8 mouse cellular contexts compared by ENCODE assay signal in the genomic region with DNA sequence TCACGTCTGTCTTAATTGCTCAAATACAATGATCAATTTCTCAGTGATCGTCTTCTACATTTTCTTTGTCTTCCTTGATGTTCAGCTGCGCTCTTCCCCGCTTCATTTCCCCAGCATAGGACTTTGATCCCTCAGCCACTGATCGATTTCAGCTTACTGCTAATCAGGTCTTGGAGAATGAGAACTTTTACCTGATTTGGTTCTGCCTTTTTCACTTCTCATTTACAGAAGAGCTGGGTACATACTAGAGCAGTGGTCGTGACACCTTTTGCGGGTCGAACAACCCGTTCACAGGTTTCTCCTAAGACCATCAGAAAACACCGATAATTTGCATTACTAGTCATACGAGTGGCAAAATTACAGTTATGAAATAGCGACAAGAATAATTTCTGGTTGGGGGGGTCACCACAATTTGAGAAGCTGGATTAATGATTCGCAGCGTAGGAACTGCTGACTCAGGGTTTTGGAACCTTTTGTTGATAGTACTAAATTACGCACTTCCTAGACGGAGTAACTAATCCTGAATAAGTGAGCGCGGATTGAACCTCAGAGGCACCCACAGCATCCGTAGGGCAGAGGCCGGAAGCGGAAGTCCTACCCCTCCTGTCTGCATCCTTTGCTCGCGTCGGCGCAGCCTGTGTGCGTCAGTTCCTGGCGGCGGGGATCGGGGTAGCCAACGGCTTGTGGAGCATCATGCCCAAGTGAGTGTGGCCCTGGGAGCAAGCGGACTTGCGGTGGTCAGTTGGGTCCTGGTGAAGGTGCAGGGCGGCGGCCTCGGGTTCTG. TPM values are rescaled to one million over a fixed set of nuclear protein-coding genes. Genes with fewer than 3 reads are reported as not detected.
DNase-seq lines count a peak whose midpoint lies in the region; ATAC-seq lines count a peak whose summit lies in the region.

No protein-coding gene starts in this region.

- peaks cover 0 to 4% of the 10 kb centered on the region in 2 experiments; a peak in 2 of 4 replicates for H3K4me1 ChIP-seq in heart, embryonic 14.5 days (ENCODE audit: control insufficient read depth in 2 of 2, insufficient read depth in 2 of 2, low read length in 2 of 2)
- H3K4me1 ChIP-seq in liver, embryonic 13.5 days (replicated peaks) = peaks cover 20% of the 10 kb centered on the region
- 0 out of 2 replicates have a peak, but pooled peaks cover 7% of the 10 kb centered on the region for H3K4me1 ChIP-seq in stomach, embryonic 16.5 days (ENCODE audit: control insufficient read depth, insufficient read depth, low read length)

- no peaks in the 10 kb centered on the region for H3K27me3 ChIP-seq in heart, embryonic 14.5 days (ENCODE audit: control insufficient read depth, insufficient read depth, low read length)
- peaks cover 3% of the 10 kb centered on the region; the same call in 1 of the 2 replicates for H3K27me3 ChIP-seq in liver, embryonic 13.5 days
- H3K27me3 ChIP-seq in stomach, embryonic 16.5 days (ENCODE audit: control insufficient read depth, insufficient read depth, low read length) = no peaks in the 10 kb centered on the region

- WGBS in heart, embryonic 14.5 days = 2% methylated on average over 35 of the region's 35 CpGs
- WGBS in liver, embryonic 13.5 days (ENCODE audit: insufficient replicate concordance) = 2% methylated on average over 35 of the region's 35 CpGs
- 1% methylated on average over 35 of the region's 35 CpGs for WGBS in stomach, embryonic 16.5 days

- peak overlapping the region; percentile 93 for H3K4me2 ChIP-seq in heart, embryonic 14.5 days (ENCODE audit: low read length)
- H3K4me2 ChIP-seq in liver, embryonic 13.5 days = peak overlapping the region; percentile 78
- peak overlapping the region; percentile 65 for H3K4me2 ChIP-seq in stomach, embryonic 16.5 days (ENCODE audit: low read depth, low read length)

- peak overlapping the region; percentile 80 for H3K9ac ChIP-seq in heart, embryonic 14.5 days (ENCODE audit: low read length)
- H3K9ac ChIP-seq in liver, embryonic 13.5 days = peak overlapping the region; percentile 87
- H3K9ac ChIP-seq in stomach, embryonic 16.5 days (ENCODE audit: low read length) = peak overlapping the region; percentile 88

- DNase-seq in c-Kit-negative CD71-positive TER-119-positive erythroid progenitor cells, embryonic 14.5 days (ENCODE audit: low read depth, low spot score) = peak; percentile 77
- DNase-seq in fibroblast of lung, adult 2 months (ENCODE audit: low read depth) = peak; percentile 95
- peak; percentile 97 for DNase-seq in kidney, postnatal 14 days
- peak; percentile 91 for DNase-seq in liver, embryonic 13.5 days
- peak; percentile 94 for DNase-seq in neural tube, embryonic 10.5 days (ENCODE audit: extremely low spot score, low spot score)

- peaks cover 28% of the 10 kb centered on the region for H3K36me3 ChIP-seq in heart, embryonic 14.5 days (ENCODE audit: control insufficient read depth, insufficient read depth, low read length)
- peaks cover 30% of the 10 kb centered on the region for H3K36me3 ChIP-seq in liver, embryonic 13.5 days
- 0 out of 2 replicates have a peak, but pooled peaks cover under 1% of the 10 kb centered on the region for H3K36me3 ChIP-seq in stomach, embryonic 16.5 days (ENCODE audit: control insufficient read depth, insufficient read depth, low read length)

- peak overlapping the region; percentile 71 to 98 for H3K4me3 ChIP-seq in heart, embryonic 14.5 days (ENCODE audit: control insufficient read depth in 1 of 2, insufficient read depth in 1 of 2, low read depth in 1 of 2, low read length in 2 of 2)
- H3K4me3 ChIP-seq in liver, embryonic 13.5 days (replicated peaks) = peak overlapping the region; percentile 86
- peak overlapping the region; percentile 93 for H3K4me3 ChIP-seq in stomach, embryonic 16.5 days (replicated peaks; ENCODE audit: low read length)

- peak; percentile 98 for ATAC-seq in CD4-positive, CD25-positive, alpha-beta regulatory T cell, adult 4 months
- peak; percentile 92 for ATAC-seq in heart, embryonic 14.5 days (ENCODE audit: insufficient number of reproducible peaks, insufficient read depth, low FRiP score, low read depth)
- peak; percentile 99 for ATAC-seq in liver, embryonic 13.5 days (ENCODE audit: low read depth)
- ATAC-seq in stomach, embryonic 16.5 days (ENCODE audit: insufficient read depth, low FRiP score) = peak; percentile 100

- no peaks in the 10 kb centered on the region for H3K9me3 ChIP-seq in heart, embryonic 14.5 days (ENCODE audit: control insufficient read depth, low read length)
- H3K9me3 ChIP-seq in liver, embryonic 13.5 days (replicated peaks) = no peaks in the 10 kb centered on the region
- no peaks in the 10 kb centered on the region for H3K9me3 ChIP-seq in stomach, embryonic 16.5 days (replicated peaks; ENCODE audit: control insufficient read depth, low read length)

- peak overlapping the region; percentile 62 to 69; a peak in 3 of 4 replicates for H3K27ac ChIP-seq in heart, embryonic 14.5 days (replicated peaks in 1 of 2; ENCODE audit: control insufficient read depth in 1 of 2, insufficient read depth in 1 of 2, low read depth in 2 of 2, low read length in 2 of 2)
- H3K27ac ChIP-seq in liver, embryonic 13.5 days = peak overlapping the region; percentile 67
- H3K27ac ChIP-seq in stomach, embryonic 16.5 days (ENCODE audit: low read length) = peak overlapping the region; percentile 68

RNA-seq across cellular contexts. Expression of gene Snrpc, which starts 1.7 kb away (rescaled TPM):
- polyA plus RNA-seq in CD4-positive, CD25-positive, alpha-beta regulatory T cell, adult 4 months (2017; shearing (Covaris generic)) = 10 to 100 TPM; 84.0 to 86.8 TPM
- 213 and 228 TPM in 2 replicates for polyA plus RNA-seq in heart, embryonic 14.5 days (2014; fragmentation: Nextera tagmentation; extraction: Ambion mirVana)
- 182 and 183 TPM in 2 replicates for polyA plus RNA-seq in liver, embryonic 13.5 days (2015; fragmentation: Nextera tagmentation; extraction: Ambion mirVana)
- 228 and 245 TPM in 2 replicates for polyA plus RNA-seq in stomach, embryonic 16.5 days (2015; fragmentation: Nextera tagmentation; extraction: Ambion mirVana)

RNA-seq across cellular contexts. Expression of gene Uhrf1bp1, which starts 16.6 kb away (rescaled TPM):
- 1 to 10 TPM in 1 of 2 experiments, under 1 TPM in 1; 0.65 to 1.3 TPM for polyA plus RNA-seq in CD4-positive, CD25-positive, alpha-beta regulatory T cell, adult 4 months (2017; shearing (Covaris generic))
- 3.2 and 3.3 TPM in 2 replicates for polyA plus RNA-seq in heart, embryonic 14.5 days (2014; fragmentation: Nextera tagmentation; extraction: Ambion mirVana)
- 2.0 and 3.5 TPM in 2 replicates for polyA plus RNA-seq in liver, embryonic 13.5 days (2015; fragmentation: Nextera tagmentation; extraction: Ambion mirVana)
- 4.4 and 5.9 TPM in 2 replicates for polyA plus RNA-seq in stomach, embryonic 16.5 days (2015; fragmentation: Nextera tagmentation; extraction: Ambion mirVana)

RNA-seq across cellular contexts. Expression of gene D17Wsu92e, which starts 19.2 kb away (rescaled TPM):
- 10 to 100 TPM; 14.6 to 14.9 TPM for polyA plus RNA-seq in CD4-positive, CD25-positive, alpha-beta regulatory T cell, adult 4 months (2017; shearing (Covaris generic))
- 15.4 and 16.6 TPM in 2 replicates for polyA plus RNA-seq in heart, embryonic 14.5 days (2014; fragmentation: Nextera tagmentation; extraction: Ambion mirVana)
- 13.2 and 13.3 TPM in 2 replicates for polyA plus RNA-seq in liver, embryonic 13.5 days (2015; fragmentation: Nextera tagmentation; extraction: Ambion mirVana)
- polyA plus RNA-seq in stomach, embryonic 16.5 days (2015; fragmentation: Nextera tagmentation; extraction: Ambion mirVana) = 21.2 and 23.3 TPM in 2 replicates

Comparison
In these comparisons a context has a peak if more than half of its experiments do, and no peak if none do; other contexts are left out.
1. Peak in every context shown above with its lines: DNase-seq, ATAC-seq, H3K4me3 ChIP-seq and H3K27ac ChIP-seq.